Mouse (Mus musculus): ENCODE data around the gene Atm. TPM values are rescaled to one million over a fixed set of nuclear protein-coding genes. Genes with fewer than 3 reads are reported as not detected.

The Atm gene
- polyA plus RNA-seq, 2 experiments from 2014 or later: 27.8 to 35.4 TPM

DNA sequence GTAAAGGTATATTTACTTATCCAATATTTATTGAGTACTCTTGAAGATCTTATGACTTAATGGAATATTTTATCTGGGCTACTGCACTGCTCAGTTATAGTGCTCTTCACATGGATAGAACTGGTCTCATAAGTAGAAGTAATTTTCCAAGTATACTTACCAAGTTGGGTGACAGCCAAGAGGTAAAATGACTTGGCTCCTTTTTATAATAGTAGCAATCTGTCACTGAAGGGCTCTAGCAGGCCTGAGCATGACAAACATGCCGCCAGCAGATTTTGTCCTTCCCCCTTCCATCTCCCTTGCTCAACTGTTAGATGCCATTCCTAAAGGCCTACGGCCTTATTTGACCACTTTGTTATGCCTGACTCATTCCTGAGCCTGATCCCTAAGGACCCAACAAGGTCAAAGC lies 127.6 kb downstream of the Atm start:
- ATAC-seq: no peak

DNA sequence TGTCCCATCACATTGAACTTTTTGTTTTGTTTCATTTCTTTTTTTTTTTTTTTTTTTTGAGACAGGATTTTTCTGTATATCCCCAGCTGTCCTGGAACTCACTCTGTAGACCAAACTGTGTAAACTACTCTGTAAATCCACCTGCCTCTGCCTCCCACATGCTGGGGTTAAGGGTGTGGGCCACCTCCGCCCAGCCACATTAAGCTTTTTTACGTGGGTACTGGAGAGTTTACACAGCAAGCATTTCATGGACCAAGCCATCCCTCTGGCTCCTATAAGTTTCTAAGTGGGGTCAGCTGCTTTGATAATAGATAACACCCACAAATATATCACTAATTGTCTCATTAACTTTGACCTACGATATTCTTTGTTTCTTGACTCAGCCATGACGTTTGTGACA lies 128.0 kb downstream of the Atm start:
- no peak for ATAC-seq

DNA sequence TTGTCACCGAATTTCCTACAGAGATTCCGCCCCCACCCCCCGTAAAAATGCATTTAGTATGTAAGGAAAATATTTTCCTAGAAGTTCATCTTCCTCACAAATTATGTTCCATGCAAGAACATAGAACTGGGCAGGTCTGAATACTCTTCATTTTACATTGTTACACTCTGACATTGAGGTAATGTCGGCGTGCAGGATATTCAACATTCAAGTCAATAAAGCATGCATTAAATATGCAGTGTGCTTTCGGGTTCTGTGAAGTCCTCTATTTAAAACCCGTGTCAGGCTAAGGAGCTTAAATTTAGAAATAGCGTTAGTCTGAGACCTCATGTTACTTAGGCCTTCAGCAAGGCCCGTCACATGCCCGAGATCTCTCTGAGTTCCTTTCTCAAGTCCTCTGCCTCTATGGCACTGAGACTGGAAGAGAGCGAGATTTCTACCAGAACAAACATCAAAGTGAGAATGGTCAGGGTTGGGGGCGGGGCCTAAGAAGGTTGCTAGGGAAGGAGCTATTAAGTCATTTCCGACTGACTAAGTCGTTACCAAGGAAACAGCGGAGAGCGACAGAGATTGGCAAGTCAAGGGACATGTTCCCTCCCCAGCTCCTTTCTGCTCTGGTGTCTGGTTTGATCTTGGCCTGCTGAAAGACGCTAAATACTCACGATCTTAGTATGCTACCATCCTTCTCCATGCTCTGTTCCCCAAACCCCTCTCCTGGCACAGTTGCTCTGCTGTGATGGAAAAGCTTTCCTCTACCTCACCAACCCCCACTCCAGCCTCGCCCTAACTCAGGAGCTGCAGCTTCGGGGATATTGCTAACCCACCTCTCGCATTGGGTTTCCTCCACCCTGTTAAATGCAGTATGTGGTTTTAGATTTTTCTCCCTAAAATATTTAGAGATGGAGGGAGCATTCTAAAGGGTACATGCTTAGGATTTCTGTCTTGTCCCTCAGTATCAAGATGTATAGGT lies 131.5 kb downstream of the Atm start:
- peak; percentile 100 for ATAC-seq

DNA sequence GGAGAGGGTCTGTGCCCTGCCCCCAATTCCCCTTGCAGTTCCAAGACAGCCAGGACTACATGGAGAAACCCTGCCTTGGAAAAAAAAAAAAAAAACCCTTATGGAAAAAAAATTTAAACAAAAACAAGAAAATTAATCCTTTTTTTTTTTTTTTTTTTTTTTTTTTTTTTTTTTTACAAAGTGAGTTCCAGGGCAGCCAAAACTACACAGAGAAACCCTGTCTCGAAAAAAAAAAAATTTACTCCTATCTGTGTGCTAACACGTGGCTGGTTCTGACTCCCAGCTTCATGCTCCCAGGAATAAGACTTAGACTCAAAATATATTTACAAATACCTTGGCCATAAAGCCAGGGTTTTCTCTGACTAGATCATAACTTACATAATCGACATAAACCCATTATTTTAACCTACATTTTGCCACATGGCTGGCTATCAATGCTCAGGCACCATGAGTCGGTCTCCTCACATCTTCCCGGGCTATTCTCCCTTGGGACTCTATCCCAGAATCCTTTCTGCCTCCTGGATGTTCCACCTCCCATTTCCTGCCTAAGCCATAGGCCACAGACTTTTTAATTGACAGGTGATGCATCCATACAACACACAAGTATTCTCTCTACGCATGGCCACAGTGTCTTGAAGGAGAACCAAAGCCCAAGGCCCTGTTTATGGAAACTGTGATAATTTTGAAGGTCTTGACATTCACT lies 132.3 kb downstream of the Atm start:
- ATAC-seq: no peak

DNA sequence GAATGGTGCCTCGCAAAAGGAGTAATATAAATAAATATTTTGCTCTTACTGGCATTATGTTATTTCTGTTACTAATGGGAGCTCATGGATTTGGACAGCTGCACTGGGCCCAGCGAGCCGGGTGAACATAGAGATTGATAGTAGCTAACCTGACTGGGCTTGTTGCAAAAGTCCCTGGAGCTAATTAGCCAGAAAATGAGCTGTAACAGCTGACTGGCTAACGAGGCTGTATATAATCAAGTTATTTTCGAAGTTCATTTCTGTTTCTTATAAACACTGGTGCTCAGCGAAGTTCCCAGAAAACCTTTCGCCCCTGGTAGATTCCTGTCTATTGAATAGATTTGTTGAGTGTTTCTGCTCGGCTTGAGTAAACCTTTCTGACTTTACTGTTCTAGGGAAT lies 133.5 kb downstream of the Atm start:
- no peak for ATAC-seq

DNA sequence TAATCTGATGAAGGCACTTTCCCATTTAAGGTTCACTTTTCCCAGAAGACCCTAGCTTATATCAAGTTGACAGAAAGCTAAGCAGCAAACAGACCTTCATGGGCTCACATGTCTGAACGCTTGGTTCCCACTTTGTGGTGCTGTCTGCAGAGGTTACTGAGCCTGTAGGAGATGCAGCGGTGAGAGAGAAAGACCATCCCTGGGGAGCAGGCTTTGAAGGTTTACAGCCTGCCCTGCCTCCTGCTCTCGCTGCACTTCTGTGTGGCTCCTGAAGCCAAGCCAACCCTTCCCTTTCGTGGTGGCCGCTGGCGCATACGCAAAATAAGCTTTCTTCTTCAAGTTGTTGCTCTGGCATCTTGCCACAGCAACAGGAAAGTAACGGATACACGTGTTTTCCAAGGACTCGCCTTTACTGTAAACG lies 134.2 kb downstream of the Atm start, which contains the start of gene 4930550C14Rik:
TSS of gene 4930550C14Rik (plus strand) at position 35 of the 421 bp plus-strand sequence.
- no peak for ATAC-seq

DNA sequence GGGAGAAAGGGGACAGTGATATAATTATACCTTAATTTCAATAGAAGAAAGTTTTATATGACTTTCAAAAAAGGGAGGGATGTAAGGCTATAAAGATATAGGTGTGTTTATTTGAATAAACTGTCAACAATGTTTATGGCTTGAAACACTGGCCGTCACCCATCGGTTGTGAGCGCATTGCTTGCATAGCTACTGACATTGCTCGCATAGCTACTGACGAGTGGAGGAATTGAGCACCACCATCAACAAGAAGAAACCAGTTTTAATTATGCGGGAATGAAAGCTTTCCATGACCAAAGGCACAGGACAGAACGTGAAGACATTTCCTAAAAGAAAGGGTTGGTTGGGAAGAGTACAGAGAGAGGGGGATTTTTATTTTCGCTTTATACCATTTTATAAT lies 135.4 kb downstream of the Atm start:
- no peak for ATAC-seq

DNA sequence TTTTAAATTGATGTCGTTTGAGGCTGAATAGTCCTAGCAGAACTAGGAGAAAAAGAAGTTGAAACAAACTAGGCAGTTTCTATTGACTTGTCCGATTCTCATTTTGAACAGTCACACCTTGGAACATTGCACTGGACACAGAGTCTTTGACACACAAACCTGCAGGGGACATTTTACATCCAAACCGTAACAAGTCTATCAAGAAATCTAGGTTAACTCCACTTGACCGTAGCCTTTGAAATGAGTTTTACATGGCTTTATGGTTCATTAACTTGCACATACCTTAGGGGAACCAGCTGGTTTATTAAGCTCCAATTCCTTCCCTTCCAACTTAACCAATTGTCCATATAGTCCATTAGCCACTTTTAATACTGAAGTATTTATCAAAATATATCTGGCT lies 135.8 kb downstream of the Atm start:
- ATAC-seq: no peak

DNA sequence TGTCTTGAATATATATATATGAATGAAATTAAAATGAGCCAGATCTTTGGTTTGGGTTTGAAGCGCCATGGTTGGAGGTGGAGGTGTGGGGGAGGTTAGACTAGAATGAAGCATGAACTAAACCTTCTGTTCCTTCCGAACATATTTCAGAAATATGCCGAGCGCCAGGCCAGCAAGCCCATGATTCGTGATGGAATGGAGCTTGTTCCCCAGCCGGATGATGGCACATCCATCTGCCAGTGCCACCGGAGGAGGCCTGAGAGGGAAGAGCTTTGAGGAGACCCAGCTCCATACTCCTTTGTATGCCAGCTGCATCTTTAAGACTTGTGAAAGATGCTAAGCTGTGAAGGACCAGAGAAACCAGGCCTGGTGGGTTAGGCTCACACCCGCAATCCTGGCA lies 137.0 kb downstream of the Atm start:
- no peak for ATAC-seq

DNA sequence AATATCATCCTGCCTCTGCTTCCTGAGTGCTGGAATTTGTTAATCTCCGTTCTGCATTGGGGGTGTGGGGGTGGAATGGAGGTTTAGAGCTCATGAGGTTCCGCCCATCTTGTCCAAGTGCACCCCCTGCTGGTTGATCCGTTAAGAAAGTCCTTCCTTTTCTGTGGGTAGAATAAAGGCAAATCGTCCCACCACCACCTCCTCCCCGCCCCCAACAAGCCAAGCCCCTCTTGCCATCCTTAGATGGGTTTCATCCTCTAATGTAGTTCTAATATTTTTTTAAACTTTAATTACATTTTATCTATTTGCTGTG lies 138.2 kb downstream of the Atm start:
- peak; percentile 88 for ATAC-seq

DNA sequence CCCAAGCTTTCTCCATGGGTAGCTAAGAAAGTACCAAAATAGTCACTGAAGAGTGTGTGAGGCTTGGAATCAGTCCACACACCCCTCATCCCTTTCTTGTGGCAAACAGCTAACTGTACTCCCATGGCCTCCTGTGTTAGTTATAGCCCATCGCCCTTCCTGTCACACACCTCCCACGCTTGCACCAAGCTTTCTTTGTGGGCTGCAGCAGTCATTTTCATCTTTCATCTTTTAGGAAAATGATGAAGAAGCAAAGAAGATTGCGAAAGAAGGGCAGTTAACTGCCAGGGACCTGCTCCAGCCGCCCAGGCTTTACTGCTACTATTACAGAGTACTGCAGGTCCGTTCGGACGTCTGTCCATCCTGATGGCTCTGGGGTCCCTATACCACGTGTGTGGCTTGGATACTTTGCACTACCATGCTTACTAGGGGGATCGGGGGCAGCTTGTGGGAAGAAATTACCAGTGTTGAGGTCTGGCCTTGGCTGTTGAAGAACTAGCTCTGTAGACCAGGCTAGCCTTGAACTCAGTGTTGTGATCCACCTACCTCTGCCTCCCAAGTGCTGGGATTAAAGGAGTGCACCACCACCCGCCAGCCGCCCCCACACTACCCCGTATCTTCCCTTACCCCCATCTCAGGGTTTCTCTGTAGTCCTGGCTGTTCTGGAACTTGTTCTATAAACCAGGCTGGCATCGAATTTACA lies 138.7 kb downstream of the Atm start:
- peak; percentile 51 for ATAC-seq

DNA sequence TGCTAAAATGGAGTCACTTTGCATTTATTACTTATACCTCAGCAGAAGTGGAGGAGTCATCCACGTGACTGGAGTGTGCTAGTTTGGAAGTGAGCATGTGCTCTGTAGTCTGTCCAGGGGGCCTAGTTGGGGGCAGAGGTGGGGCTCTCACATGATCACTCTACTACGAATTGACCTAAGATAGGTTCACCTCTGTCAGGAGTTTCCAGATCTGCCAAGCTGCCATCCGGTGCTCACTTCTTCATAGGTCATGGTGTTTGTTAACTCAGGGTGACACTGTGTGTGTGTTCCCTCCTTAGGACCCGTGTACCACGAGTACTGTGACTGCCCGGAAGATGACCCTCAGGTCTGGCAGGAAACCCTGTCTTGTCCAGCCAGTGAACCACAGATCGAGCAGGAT lies 146.4 kb downstream of the Atm start:
- no peak for ATAC-seq

Other genes starting within 250 kb of the Atm start
- 1 to 10 TPM; 1.5 TPM for gene Exph5, start 235.1 kb downstream of the Atm start, polyA plus RNA-seq (2017; shearing (Covaris generic))
- 1 to 10 TPM in 1 of 2 experiments, under 1 TPM in 1; 0.80 to 1.5 TPM for gene Kdelc2, start 152.7 kb downstream of the Atm start, polyA plus RNA-seq (2017; shearing (Covaris generic))
- under 1 TPM; 0.54 to 0.98 TPM for gene 4930550C14Rik, start 134.4 kb downstream of the Atm start, polyA plus RNA-seq (2017; shearing (Covaris generic))
- 10 to 100 TPM; 13.0 to 16.9 TPM for gene Npat, start 307 bp upstream of the Atm start, polyA plus RNA-seq (2017; shearing (Covaris generic))
- 10 to 100 TPM; 64.2 to 91.4 TPM for gene Acat1, start 73.6 kb upstream of the Atm start, polyA plus RNA-seq (2017; shearing (Covaris generic))
- gene Cul5, start 133.3 kb upstream of the Atm start, polyA plus RNA-seq (2017; shearing (Covaris generic)): 10 to 100 TPM; 33.9 to 43.0 TPM
- gene Rab39, start 169.5 kb upstream of the Atm start, polyA plus RNA-seq (2017; shearing (Covaris generic)): not detected
- gene Slc35f2, start 234.8 kb upstream of the Atm start, polyA plus RNA-seq (2017; shearing (Covaris generic)): 10 to 100 TPM; 10.5 to 14.8 TPM